Mouse (Mus musculus) megakaryocyte, embryonic 14.5 days (primary cell): ENCODE results near the gene Sox5.

Experiments used
- FLI1 ChIP-seq: IDR thresholded peaks from 2 replicates; pipeline ENCODE4 v1.6.1; 2012; ENCODE audit warnings: low read length, inconsistent platforms, mixed read lengths
- GATA1 ChIP-seq: IDR thresholded peaks from 3 replicates; pipeline ENCODE4 v1.6.1; 2012; ENCODE audit warnings: mixed read lengths, low read length, inconsistent platforms, borderline replicate concordance

DNA sequence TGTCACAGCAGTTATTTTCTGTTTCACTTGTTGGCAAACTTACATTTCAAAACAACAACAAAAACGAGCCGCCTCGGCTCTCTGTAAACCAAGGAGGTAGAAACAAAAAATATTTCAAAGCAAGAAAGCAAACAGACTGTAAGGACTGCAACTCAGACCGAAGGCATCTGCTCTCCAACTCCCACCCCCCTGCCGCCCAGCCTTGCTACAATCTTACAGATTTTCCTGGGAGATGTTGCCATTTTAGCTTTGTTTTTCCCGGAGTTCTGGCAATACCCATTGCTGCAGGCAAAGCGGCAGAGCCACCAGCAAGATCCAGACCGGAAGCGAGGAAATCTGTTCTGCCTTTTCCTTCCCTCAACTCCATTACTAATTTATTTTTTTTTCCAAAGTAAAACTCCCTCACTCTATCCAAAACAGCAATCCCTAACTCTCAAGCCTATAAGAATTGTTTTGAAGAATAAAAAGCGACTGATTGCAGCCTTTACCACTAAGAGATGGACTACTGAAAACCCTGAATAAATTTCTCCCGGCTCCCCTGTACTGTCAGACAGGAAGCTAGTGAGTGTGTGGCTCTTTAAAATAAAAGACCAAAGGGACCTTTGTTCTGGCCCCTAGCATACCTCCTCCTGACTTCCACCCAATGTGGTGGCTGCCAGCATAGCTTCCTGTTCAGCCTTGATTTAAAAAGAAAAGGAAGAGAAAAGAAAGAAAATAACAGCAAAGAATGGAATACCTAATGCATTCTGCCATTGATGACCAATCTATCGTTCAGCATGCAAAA, 600.5 kb downstream of the Sox5 start:
- no peak for TF ChIP-seq GATA1
- no peak for TF ChIP-seq FLI1
